Mouse (Mus musculus) lung, postnatal 0 days (tissue): ENCODE results near the gene Islr. TPM values are rescaled to one million over a fixed set of nuclear protein-coding genes. Genes with fewer than 3 reads are reported as not detected.

Experiments used
- ATAC-seq: fragments of 200-750 bp; cut with Nextera tagmentation; 2 replicates; pipeline ENCODE4 v1.8.0; 2017; ENCODE audit warnings: moderate library complexity
- DNase-seq: peaks from one replicate; pipeline ENCODE4 v3.0.0-alpha.2; 2016; ENCODE audit warnings: low spot score
- H3K27ac ChIP-seq: fragments of 300-500 bp; sonication (generic); 2 replicates; pipeline ENCODE4 v1.5.1; 2014; ENCODE audit warnings: antibody characterized with exemption, mild to moderate bottlenecking, low read length, mixed read lengths
- H3K27me3 ChIP-seq: fragments of 300-500 bp; sonication (generic); replicated peaks from 2 replicates; pipeline ENCODE4 v1.6.1; 2014; ENCODE audit warnings: low read length, mixed read lengths; ENCODE audit not compliant: insufficient read depth
- H3K36me3 ChIP-seq: fragments of 300-500 bp; sonication (generic); 2 replicates; pipeline ENCODE4 v1.6.1; 2014; ENCODE audit warnings: low read length, mixed read lengths; ENCODE audit not compliant: insufficient read depth
- H3K4me1 ChIP-seq: fragments of 300-500 bp; sonication (generic); 2 replicates; pipeline ENCODE4 v1.6.1; 2014; ENCODE audit warnings: antibody characterized with exemption, low read depth, low read length, mixed read lengths; ENCODE audit not compliant: insufficient read depth
- H3K4me2 ChIP-seq: fragments of 300-500 bp; sonication (generic); replicated peaks from 2 replicates; pipeline ENCODE4 v1.6.1; 2014; ENCODE audit warnings: low read depth, mild to moderate bottlenecking, low read length, moderate library complexity, mixed read lengths
- H3K4me3 ChIP-seq: fragments of 300-500 bp; sonication (generic); 2 replicates; pipeline ENCODE4 v1.5.1; 2014; ENCODE audit warnings: low read depth, low read length
- H3K9ac ChIP-seq: fragments of 300-500 bp; sonication (generic); replicated peaks from 2 replicates; pipeline ENCODE4 v1.6.1; 2014; ENCODE audit warnings: low read depth, mild to moderate bottlenecking
- H3K9me3 ChIP-seq: fragments of 300-500 bp; sonication (generic); 2 replicates; pipeline ENCODE4 v1.6.1; 2016; ENCODE audit warnings: low read length, mixed read lengths
- CTCF ChIP-seq: IDR thresholded peaks from 2 replicates; pipeline ENCODE4 v1.5.1; 2016; ENCODE audit warnings: antibody characterized with exemption, mild to moderate bottlenecking
- EP300 ChIP-seq: IDR thresholded peaks from 2 replicates; pipeline ENCODE4 v1.6.1; 2016; ENCODE audit warnings: antibody characterized with exemption, mild to moderate bottlenecking, control low read depth
- WGBS: fragments of 180-500 bp; shearing (Covaris S2); extraction: QIAGEN DNeasy Blood & Tissue Kit; methylation state at CpG from one replicate; pipeline ENCODE4 v1.1.7; 2014; 5-methylcytosine and 5-hydroxymethylcytosine counted together
- polyA plus RNA-seq: library from polyadenylated mRNA; unstranded; fragments of >200 nt; fragmentation: Nextera tagmentation; extraction: Ambion mirVana; gene quantifications from 2 replicates; pipeline ENCODE4 v1.2.1, GENCODE M21; 2015

The Islr gene
- polyA plus RNA-seq, 1 experiment from 2014 or later: 21.6 TPM

DNA sequence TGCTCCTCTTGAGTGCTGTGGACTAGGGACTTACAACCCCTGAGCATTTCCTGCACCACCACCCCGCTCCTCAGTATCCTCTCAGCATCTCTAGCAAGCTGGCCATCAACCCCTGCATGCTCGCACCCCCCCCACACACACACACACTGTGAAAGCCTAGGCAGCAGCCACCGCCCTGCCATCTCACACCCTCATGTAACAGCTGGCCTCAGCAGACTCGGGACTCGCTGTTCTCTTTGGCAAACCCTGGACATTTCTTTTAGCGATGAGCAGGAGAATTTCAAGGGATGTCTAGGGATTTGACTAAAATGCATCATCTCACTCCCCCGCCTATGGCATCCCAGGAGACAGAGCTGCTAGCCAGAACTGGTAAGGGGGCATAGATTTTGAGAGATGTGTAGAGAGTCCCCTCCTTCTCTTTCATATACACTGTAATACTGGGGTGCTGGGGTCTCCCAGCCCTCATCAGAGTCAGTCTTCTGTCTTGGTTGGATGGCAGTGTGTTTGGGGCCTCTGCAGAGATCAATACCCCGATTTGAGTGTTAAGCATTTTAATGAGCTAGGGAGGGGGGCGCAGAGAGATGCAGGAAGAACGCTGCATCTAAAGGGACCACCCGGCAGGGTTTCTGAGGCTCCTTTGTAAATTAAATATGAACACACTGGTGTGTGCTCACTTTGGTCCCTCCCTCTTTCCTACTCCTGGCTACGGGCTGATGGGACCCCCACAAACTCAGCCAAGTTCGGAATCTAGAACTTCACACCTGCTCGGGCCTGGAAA lies 1.2 kb downstream of the Islr start:
- Histone ChIP-seq H3K4me3 (no peak overlapping the region), H3K27me3 (peaks cover 61% of the 10 kb centered on the region), H3K4me2 (no peak overlapping the region), H3K27ac (no peak overlapping the region), H3K9me3 (no peaks in the 10 kb centered on the region), H3K36me3 (no peaks in the 10 kb centered on the region), H3K4me1 (peaks cover 4% of the 10 kb centered on the region; the same call in 1 of the 2 replicates), H3K9ac (no peak overlapping the region)
- ATAC-seq: no peak
- 7% methylated on average over 14 of the region's 14 CpGs for WGBS
- TF ChIP-seq EP300 (no peak), CTCF (no peak)
- DNase-seq: no peak

DNA sequence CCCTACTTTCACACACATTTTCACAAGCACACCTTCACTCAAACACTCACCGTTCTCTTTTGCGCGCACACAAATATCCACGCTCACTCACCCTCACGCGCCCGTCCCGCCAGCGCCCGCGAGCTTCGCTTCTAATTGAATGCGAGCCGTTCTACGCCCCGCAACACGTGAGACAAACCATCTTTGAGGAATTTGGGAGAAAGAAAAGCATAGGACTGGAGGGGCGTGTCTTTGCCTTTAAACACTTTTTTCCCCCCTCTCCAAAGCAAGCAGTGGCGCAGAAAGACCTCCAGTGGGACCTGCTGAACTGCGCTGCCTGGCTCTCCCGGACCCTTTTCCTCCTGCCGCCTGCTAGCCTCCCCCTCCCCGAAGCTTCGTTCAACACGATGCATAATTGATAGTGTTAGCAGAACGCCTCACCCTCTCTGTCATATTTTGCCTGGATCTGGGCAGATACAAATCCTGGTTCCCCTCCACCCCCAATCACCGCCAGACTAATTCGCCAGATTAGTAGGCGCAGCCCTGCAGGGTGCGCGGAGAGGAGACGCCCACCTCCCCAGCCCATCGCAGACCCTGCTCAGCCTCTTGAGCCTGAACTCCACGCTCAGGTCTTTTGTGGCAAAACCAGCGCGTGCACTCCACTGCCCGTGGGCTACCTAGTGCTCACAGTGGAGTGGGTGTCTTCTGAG lies 2.1 kb downstream of the Islr start:
- Histone ChIP-seq H3K4me3 (no peak overlapping the region), H3K9ac (no peak overlapping the region), H3K27ac (no peak overlapping the region), H3K27me3 (peaks cover 70% of the 10 kb centered on the region), H3K36me3 (no peaks in the 10 kb centered on the region), H3K9me3 (no peaks in the 10 kb centered on the region), H3K4me2 (no peak overlapping the region), H3K4me1 (peaks cover 5% of the 10 kb centered on the region; the same call in 1 of the 2 replicates)
- 1% methylated on average over 37 of the region's 37 CpGs for WGBS
- TF ChIP-seq EP300 (no peak), CTCF (no peak)
- ATAC-seq (no peak), DNase-seq (no peak)

GRCm38 (mm10) chr9:58201091-58201842 lies 2.8 kb downstream of the Islr start:
- H3K4me1 ChIP-seq: peaks cover 8% of the 10 kb centered on the region; the same call in 1 of the 2 replicates
- H3K9ac ChIP-seq: no peak overlapping the region
- H3K4me2 ChIP-seq: no peak overlapping the region
- peaks cover 77% of the 10 kb centered on the region for H3K27me3 ChIP-seq
- no peak for ATAC-seq
- no peak for TF ChIP-seq EP300
- TF ChIP-seq CTCF: no peak
- under 1% methylated on average over 24 of the region's 24 CpGs for WGBS
- no peak overlapping the region for H3K4me3 ChIP-seq
- H3K27ac ChIP-seq: no peak overlapping the region
- DNase-seq: no peak
- H3K9me3 ChIP-seq: no peaks in the 10 kb centered on the region
- no peaks in the 10 kb centered on the region for H3K36me3 ChIP-seq

DNA sequence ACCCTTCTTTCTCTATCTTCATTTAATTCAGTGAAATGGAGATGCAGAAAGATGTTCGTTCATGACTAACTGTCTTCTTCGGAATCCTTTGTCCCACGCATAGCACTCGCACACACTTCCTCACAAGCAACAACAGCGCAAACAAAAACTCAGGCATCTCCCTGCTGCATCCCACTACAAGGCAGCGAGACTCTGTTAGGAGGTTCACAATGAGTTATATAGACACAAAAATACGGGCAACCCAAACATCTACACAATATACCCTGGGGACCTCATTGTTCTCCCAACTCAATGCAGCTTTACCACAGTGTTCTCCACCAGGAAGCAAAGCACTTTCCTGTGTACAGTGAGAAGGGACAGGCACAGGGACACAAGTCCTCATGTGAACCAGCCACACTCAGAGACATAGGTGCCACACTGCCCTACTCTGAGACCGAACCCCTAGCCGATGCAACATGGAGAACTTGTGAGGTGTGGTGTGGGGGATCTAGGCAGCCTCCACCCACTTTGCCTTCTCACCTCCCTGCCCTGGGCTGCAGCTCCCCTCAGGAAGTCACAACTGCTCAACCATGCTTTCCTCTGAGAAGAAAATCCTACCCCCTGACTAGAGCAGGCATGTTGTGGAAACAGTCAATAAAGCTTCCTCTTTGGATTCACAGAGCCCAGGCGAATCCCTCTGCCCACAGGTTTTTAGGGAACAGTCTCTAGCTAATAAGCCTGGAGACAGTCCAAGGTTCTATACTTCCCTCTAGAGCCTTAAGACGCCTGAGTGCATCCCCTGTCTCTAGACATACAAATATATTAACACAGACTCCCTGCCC lies 3.6 kb downstream of the Islr start:
- no peak overlapping the region for H3K9ac ChIP-seq
- WGBS: 11% methylated on average over 11 of the region's 11 CpGs
- no peak for ATAC-seq

GRCm38 (mm10) chr9:58199381-58200269 lies 4.5 kb downstream of the Islr start:
- Histone ChIP-seq H3K9ac (no peak overlapping the region), H3K9me3 (no peaks in the 10 kb centered on the region), H3K4me2 (no peak overlapping the region), H3K36me3 (no peaks in the 10 kb centered on the region), H3K4me3 (no peak overlapping the region), H3K4me1 (peaks cover 8% of the 10 kb centered on the region; the same call in 1 of the 2 replicates), H3K27ac (no peak overlapping the region), H3K27me3 (peaks cover 82% of the 10 kb centered on the region)
- TF ChIP-seq CTCF: no peak
- TF ChIP-seq EP300: no peak
- 1% methylated on average over 41 of the region's 41 CpGs for whole genome bisulfite sequencing
- DNase-seq (no peak), ATAC-seq (no peak)

More for the DNA sequence above, 3.6 kb downstream of the Islr start:
- DNase-seq: no peak
- H3K36me3 ChIP-seq: no peaks in the 10 kb centered on the region
- H3K4me1 ChIP-seq: peaks cover 8% of the 10 kb centered on the region; the same call in 1 of the 2 replicates
- TF ChIP-seq CTCF (no peak), EP300 (no peak)
- no peak overlapping the region for H3K27ac ChIP-seq
- H3K4me3 ChIP-seq: no peak overlapping the region
- peaks cover 80% of the 10 kb centered on the region for H3K27me3 ChIP-seq
- H3K9me3 ChIP-seq: no peaks in the 10 kb centered on the region
- H3K4me2 ChIP-seq: no peak overlapping the region
